Mouse (Mus musculus) kidney, embryonic 14.5 days (tissue): ENCODE data around the gene 1700029H14Rik. TPM values are rescaled to one million over a fixed set of nuclear protein-coding genes. Genes with fewer than 3 reads are reported as not detected.
A peak's percentile ranks its signal among the peaks of the same experiment; 100 is the strongest.

ENCODE experiments used
- ATAC-seq: fragments of 200-750 bp; cut with Nextera tagmentation; 2 replicates; pipeline ENCODE4 v1.8.0; 2017; ENCODE audit warnings: moderate number of reproducible peaks, mild to moderate bottlenecking, moderate TSS enrichment, moderate library complexity; ENCODE audit not compliant: low FRiP score, low TSS enrichment
- H3K27ac ChIP-seq: fragments of 300-500 bp; sonication (generic); 2 replicates; pipeline ENCODE4 v1.5.1; 2014; ENCODE audit warnings: low read depth, mild to moderate bottlenecking, low read length, moderate library complexity, mixed read lengths
- H3K27me3 ChIP-seq: fragments of 300-500 bp; sonication (generic); 2 replicates; pipeline ENCODE4 v1.6.1; 2014; ENCODE audit warnings: mild to moderate bottlenecking, low read length; ENCODE audit not compliant: control insufficient read depth, insufficient read depth
- H3K36me3 ChIP-seq: fragments of 300-500 bp; sonication (generic); 2 replicates; pipeline ENCODE4 v1.6.1; 2014; ENCODE audit warnings: low read length, mixed read lengths; ENCODE audit not compliant: control insufficient read depth, insufficient read depth
- H3K4me1 ChIP-seq: fragments of 300-500 bp; sonication (generic); 2 replicates; pipeline ENCODE4 v1.6.1; 2014; ENCODE audit warnings: low read length, mixed read lengths; ENCODE audit not compliant: control insufficient read depth, insufficient read depth
- H3K4me2 ChIP-seq: fragments of 300-500 bp; sonication (generic); replicated peaks from 2 replicates; pipeline ENCODE4 v1.6.1; 2014; ENCODE audit warnings: low read depth, mild to moderate bottlenecking, low read length
- H3K4me3 ChIP-seq: fragments of 300-500 bp; sonication (generic); 2 replicates; pipeline ENCODE4 v1.5.1; 2014; ENCODE audit warnings: mild to moderate bottlenecking, low read length
- H3K9ac ChIP-seq: fragments of 300-500 bp; sonication (generic); 2 replicates; pipeline ENCODE4 v1.6.1; 2014; ENCODE audit warnings: low read depth, mild to moderate bottlenecking, low read length, moderate library complexity
- H3K9me3 ChIP-seq: fragments of 300-500 bp; sonication (generic); 2 replicates; pipeline ENCODE4 v1.6.1; 2016; ENCODE audit warnings: low read length; ENCODE audit not compliant: control insufficient read depth
- WGBS: fragments of 180-500 bp; shearing (Covaris S2); extraction: QIAGEN DNeasy Blood & Tissue Kit; methylation state at CpG from one replicate; pipeline ENCODE4 v1.1.7; 2014; 5-methylcytosine and 5-hydroxymethylcytosine counted together
- polyA plus RNA-seq: library from polyadenylated mRNA; unstranded; fragments of >200 nt; fragmentation: Nextera tagmentation; extraction: Ambion mirVana; gene quantifications from 2 replicates; pipeline ENCODE4 v1.2.1, GENCODE M21; 2014

Gene 1700029H14Rik
- not detected in 2 replicates for polyA plus RNA-seq

GRCm38 (mm10) chr8:13562118-13562517 is at the start of gene 1700029H14Rik:
Gene 1700029H14Rik, minus strand, starts transcription at chr8:13562461.
- Histone ChIP-seq H3K36me3 (no peaks in the 10 kb centered on the region), H3K4me2 (no peak within 1 kb of the TSS), H3K9ac (no peak within 1 kb of the TSS), H3K27me3 (no peaks in the 10 kb centered on the region), H3K9me3 (no peaks in the 10 kb centered on the region), H3K4me3 (no peak within 1 kb of the TSS), H3K27ac (no peak within 1 kb of the TSS), H3K4me1 (no peaks in the 10 kb centered on the region)
- ATAC-seq, result peak; percentile 62; the same call in 1 of the 2 replicates
- 23% methylated on average over 13 of the region's 13 CpGs for WGBS

GRCm38 (mm10) chr8:13611702-13612101 is 49.4 kb upstream of the 1700029H14Rik start:
- H3K9me3 ChIP-seq, result no peaks in the 10 kb centered on the region
- ATAC-seq, result no peak
- no peak overlapping the region for H3K9ac ChIP-seq
- H3K4me3 ChIP-seq, result no peak overlapping the region
- no peak overlapping the region for H3K27ac ChIP-seq
- no peaks in the 10 kb centered on the region; the same call in 1 of the 2 replicates for H3K36me3 ChIP-seq
- H3K4me1 ChIP-seq, result no peaks in the 10 kb centered on the region
- no peaks in the 10 kb centered on the region for H3K27me3 ChIP-seq
- WGBS, result 93% methylated on average over 12 of the region's 12 CpGs
- H3K4me2 ChIP-seq, result no peak overlapping the region

GRCm38 (mm10) chr8:13609971-13610370 is 47.7 kb upstream of the 1700029H14Rik start:
- no peak for ATAC-seq
- H3K36me3 ChIP-seq, result no peaks in the 10 kb centered on the region; the same call in 1 of the 2 replicates
- WGBS, result 83% methylated on average over 5 of the region's 5 CpGs
- no peak overlapping the region for H3K4me3 ChIP-seq
- H3K27me3 ChIP-seq, result no peaks in the 10 kb centered on the region
- no peak overlapping the region for H3K9ac ChIP-seq
- no peaks in the 10 kb centered on the region for H3K4me1 ChIP-seq
- H3K27ac ChIP-seq, result no peak overlapping the region
- no peak overlapping the region for H3K4me2 ChIP-seq
- H3K9me3 ChIP-seq, result no peaks in the 10 kb centered on the region

GRCm38 (mm10) chr8:13608946-13609345 is 46.7 kb upstream of the 1700029H14Rik start:
- no peak overlapping the region for H3K9ac ChIP-seq
- H3K9me3 ChIP-seq, result no peaks in the 10 kb centered on the region
- H3K27me3 ChIP-seq, result no peaks in the 10 kb centered on the region
- H3K4me3 ChIP-seq, result no peak overlapping the region
- 92% methylated on average over 6 of the region's 6 CpGs for WGBS
- no peaks in the 10 kb centered on the region for H3K4me1 ChIP-seq
- H3K36me3 ChIP-seq, result no peaks in the 10 kb centered on the region; the same call in 1 of the 2 replicates
- no peak overlapping the region for H3K27ac ChIP-seq
- no peak for ATAC-seq
- no peak overlapping the region for H3K4me2 ChIP-seq

GRCm38 (mm10) chr8:13605920-13606480 is 43.7 kb upstream of the 1700029H14Rik start:
- Histone ChIP-seq H3K27me3 (no peaks in the 10 kb centered on the region), H3K9ac (no peak overlapping the region), H3K4me1 (no peaks in the 10 kb centered on the region), H3K27ac (no peak overlapping the region), H3K4me3 (no peak overlapping the region), H3K36me3 (no peaks in the 10 kb centered on the region), H3K9me3 (no peaks in the 10 kb centered on the region), H3K4me2 (no peak overlapping the region)
- WGBS, result 77% methylated on average over 7 of the region's 7 CpGs
- no peak for ATAC-seq

- WGBS, result 66% methylated on average over 8 of the region's 8 CpGs
- Histone ChIP-seq H3K27me3 (no peaks in the 10 kb centered on the region), H3K4me1 (no peaks in the 10 kb centered on the region), H3K36me3 (no peaks in the 10 kb centered on the region), H3K27ac (no peak overlapping the region), H3K4me3 (no peak overlapping the region), H3K9me3 (no peaks in the 10 kb centered on the region), H3K4me2 (no peak overlapping the region), H3K9ac (no peak overlapping the region)
- no peak for ATAC-seq
These were observed 40.4 kb upstream of the 1700029H14Rik start for GRCm38 (mm10) chr8:13602621-13603020.

- no peaks in the 10 kb centered on the region for H3K4me1 ChIP-seq
- H3K9ac ChIP-seq, result no peak overlapping the region
- WGBS, result 71% methylated on average over 11 of the region's 11 CpGs
- H3K27ac ChIP-seq, result no peak overlapping the region
- ATAC-seq, result no peak
- H3K36me3 ChIP-seq, result 0 out of 2 replicates have a peak, but pooled peaks cover 2% of the 10 kb centered on the region
- H3K27me3 ChIP-seq, result no peaks in the 10 kb centered on the region
- no peak overlapping the region for H3K4me2 ChIP-seq
- H3K4me3 ChIP-seq, result no peak overlapping the region
- H3K9me3 ChIP-seq, result no peaks in the 10 kb centered on the region
These were observed 38.9 kb upstream of the 1700029H14Rik start for GRCm38 (mm10) chr8:13601166-13601565.

GRCm38 (mm10) chr8:13600716-13601115 is 38.5 kb upstream of the 1700029H14Rik start:
- 0 out of 2 replicates have a peak, but pooled peaks cover 2% of the 10 kb centered on the region for H3K36me3 ChIP-seq
- no peak for ATAC-seq
- no peak overlapping the region for H3K4me2 ChIP-seq
- H3K27me3 ChIP-seq, result no peaks in the 10 kb centered on the region
- no peak overlapping the region for H3K4me3 ChIP-seq
- no peaks in the 10 kb centered on the region for H3K4me1 ChIP-seq
- WGBS, result 89% methylated on average over 10 of the region's 10 CpGs
- H3K9me3 ChIP-seq, result no peaks in the 10 kb centered on the region
- H3K27ac ChIP-seq, result no peak overlapping the region
- no peak overlapping the region for H3K9ac ChIP-seq

GRCm38 (mm10) chr8:13600204-13600603 is 37.9 kb upstream of the 1700029H14Rik start:
- Histone ChIP-seq H3K4me1 (no peaks in the 10 kb centered on the region), H3K4me3 (no peak overlapping the region), H3K36me3 (0 out of 2 replicates have a peak, but pooled peaks cover 2% of the 10 kb centered on the region), H3K27ac (no peak overlapping the region), H3K9ac (no peak overlapping the region), H3K9me3 (no peaks in the 10 kb centered on the region), H3K27me3 (no peaks in the 10 kb centered on the region), H3K4me2 (no peak overlapping the region)
- 35% methylated on average over 7 of the region's 7 CpGs for WGBS
- no peak for ATAC-seq
